Comparison of ENCODE assay signal across 15 mouse cellular contexts in the genomic region with DNA sequence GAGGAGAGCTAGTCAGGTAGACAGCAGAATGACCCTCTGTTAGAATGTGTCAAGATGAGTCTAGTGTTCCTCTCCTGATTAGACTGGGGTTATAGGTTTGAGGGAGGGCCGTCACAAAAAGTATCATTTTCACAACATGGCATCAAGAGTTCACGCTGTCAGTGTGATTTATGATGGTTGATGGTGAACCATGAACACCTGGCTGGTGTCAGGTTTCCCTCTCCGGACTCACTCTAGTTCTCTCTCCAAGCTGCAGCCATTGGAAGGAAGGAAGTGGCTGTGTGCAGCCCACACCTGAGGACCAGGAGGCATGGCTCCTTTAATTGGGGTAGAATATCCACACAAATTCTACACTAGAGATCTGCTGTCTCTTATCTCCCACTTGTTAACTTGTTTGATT.
"Had no signal": no experiment of that assay in that cellular context is flagged by ENCODE, and none has a peak within 500 bp of the region (broad histone marks: within the 10 kb centered on the region; RNA-seq: fewer than 3 reads in every experiment).

No protein-coding gene starts in this region.

- H3K4me3 ChIP-seq: limb, embryonic 15.5 days; liver, embryonic 12.5 days; megakaryocyte, embryonic 14.5 days; midbrain, embryonic 12.5 days; stomach, embryonic 15.5 days had no signal

- H3K27me3 ChIP-seq: limb, embryonic 15.5 days; midbrain, embryonic 12.5 days; stomach, embryonic 15.5 days had no signal

- H3K9ac ChIP-seq: limb, embryonic 15.5 days; liver, embryonic 12.5 days; lung, embryonic 14.5 days; midbrain, embryonic 12.5 days; stomach, embryonic 15.5 days had no signal

- H3K36me3 ChIP-seq: limb, embryonic 15.5 days; liver, embryonic 12.5 days; midbrain, embryonic 12.5 days; stomach, embryonic 15.5 days had no signal

- H3K27ac ChIP-seq: limb, embryonic 15.5 days; liver, embryonic 12.5 days; macrophage; midbrain, embryonic 12.5 days; stomach, embryonic 15.5 days had no signal

- H3K9me3 ChIP-seq: limb, embryonic 15.5 days; liver, embryonic 12.5 days; midbrain, embryonic 12.5 days; stomach, embryonic 15.5 days had no signal

- H3K4me2 ChIP-seq: limb, embryonic 15.5 days; liver, embryonic 12.5 days; lung, embryonic 14.5 days; midbrain, embryonic 12.5 days; stomach, embryonic 15.5 days had no signal

- ATAC-seq: liver, embryonic 12.5 days; midbrain, embryonic 16.5 days had no signal

- DNase-seq: kidney, adult 11 months; kidney, postnatal 10 days; layer of hippocampus, adult 9-11 months; layer of hippocampus, postnatal 36 days; lung, embryonic 14.5 days; lung, postnatal 10 days; right cerebral cortex, postnatal 14 days; thymus, postnatal 14 days had no signal

- H3K4me1 ChIP-seq: limb, embryonic 15.5 days; liver, embryonic 12.5 days; megakaryocyte, embryonic 14.5 days; midbrain, embryonic 12.5 days; stomach, embryonic 15.5 days had no signal
